Mouse (Mus musculus): ENCODE results near the gene Pts. TPM values are rescaled to one million over a fixed set of nuclear protein-coding genes. Genes with fewer than 3 reads are reported as not detected.

Pts gene
- total and polyA plus RNA-seq, 3 experiments, result 22.7 to 72.8 (median 59.5) TPM

- DNase-seq, result no peak
Measured at GRCm38 (mm10) chr9:50530890-50531289, 2.4 kb upstream of the Pts start.

GRCm38 (mm10) chr9:50527860-50528259, 664 bp downstream of the Pts start:
- DNase-seq, result no peak

DNA sequence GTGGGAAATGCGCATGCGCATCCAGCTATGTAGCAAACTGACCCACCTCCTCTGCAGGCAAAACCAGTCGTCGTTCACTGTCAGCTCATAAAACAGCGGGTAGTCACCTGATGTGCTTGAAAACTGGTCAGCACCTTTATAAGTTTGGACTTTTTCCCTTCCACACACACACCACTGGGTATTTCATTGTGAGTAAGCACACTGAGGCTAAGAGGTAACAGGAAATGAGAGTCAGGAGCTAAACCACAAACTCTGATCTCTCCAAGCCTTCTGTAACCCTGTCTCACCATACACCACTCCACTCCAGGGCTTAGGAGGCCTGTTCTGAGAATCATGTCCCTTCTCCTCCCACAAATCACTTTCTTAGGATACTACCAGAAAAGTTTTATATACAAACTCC, 2.9 kb downstream of the Pts start:
- no peak for DNase-seq

DNA sequence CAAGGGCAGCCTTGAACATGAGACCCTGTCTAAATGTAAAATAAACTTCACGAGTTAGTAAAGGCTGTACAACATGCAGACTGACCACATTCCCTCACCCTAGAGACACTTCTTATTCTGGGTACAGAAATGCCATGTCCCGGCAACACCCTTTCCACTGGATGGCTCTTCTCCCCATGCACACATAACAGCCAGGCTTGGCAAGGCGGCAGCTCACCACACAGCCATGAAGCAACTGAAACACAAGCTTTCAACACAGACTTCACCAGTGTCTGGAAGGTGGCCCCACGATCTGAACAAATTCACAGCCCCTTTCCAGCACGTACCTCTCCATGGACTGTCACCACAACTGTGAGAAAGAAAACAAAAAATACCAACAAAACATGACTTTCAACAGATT, 3.6 kb downstream of the Pts start:
- DNase-seq, result peak; percentile 43

GRCm38 (mm10) chr9:50522574-50522973, 6.0 kb downstream of the Pts start:
- no peak for DNase-seq

DNA sequence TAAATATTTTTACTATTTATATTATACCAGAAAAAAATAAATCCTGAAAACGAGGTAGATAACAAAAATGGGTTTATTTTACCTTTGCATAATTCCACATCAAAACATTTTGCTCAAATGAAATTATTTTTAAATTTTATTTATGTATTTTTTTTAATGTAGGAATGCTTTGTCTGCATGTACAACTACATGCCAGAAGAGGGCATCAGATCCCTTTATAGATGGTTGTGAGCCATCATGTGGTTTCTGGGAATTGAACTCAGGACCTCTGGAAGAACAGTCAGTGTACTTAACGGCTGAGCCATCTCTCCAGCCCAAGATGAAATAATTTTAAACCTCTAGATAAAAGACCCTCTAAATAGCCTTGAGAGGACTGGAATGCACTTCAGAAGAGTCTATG, 7.0 kb downstream of the Pts start:
- DNase-seq, result no peak

- no peak for DNase-seq
Measured at GRCm38 (mm10) chr9:50520748-50521147, 7.8 kb downstream of the Pts start.

DNA sequence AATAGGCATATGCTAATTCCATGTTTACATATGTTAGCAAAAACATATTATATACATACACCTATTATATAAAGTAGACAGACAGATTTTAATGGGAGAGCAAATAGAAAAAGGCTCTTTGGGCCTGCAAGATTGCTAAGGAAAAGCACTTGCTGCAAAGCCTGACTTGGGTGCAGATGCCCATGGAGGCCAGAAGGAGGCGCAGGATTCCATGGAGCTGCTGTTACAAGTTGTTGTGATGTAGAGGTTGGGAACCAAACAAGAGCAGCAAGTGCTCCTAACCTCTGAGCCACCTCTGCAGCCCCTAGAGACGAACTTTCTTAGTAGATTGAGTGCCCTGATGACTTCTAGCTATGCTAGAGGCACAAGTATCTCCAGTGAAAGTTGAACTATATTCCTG, 9.7 kb downstream of the Pts start:
- DNase-seq, result no peak

DNA sequence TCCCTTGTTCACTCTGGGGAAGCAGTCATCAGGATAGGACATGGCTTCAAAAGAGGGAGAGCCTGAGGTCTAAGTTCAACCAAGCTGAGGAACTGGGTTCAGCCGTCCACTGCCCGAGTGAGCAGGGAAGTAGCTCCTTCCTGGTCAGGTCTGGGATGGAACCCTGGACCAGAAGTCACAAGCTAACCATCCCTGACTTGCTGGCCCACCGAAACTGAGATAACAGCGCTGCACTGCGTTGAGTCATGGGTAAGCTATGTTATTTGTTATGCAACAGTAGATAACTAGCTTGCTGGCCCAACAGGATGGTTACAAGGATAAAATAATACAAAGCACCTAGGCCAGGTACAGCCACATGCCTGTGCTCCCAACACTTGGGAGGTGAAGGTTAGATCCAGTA, 13.1 kb downstream of the Pts start:
- no peak for DNase-seq

- peak; percentile 30 for DNase-seq
Measured at GRCm38 (mm10) chr9:50507570-50507969, 21.0 kb downstream of the Pts start.

- DNase-seq, result peak; percentile 18
Measured at GRCm38 (mm10) chr9:50505405-50505804, 23.1 kb downstream of the Pts start.

DNA sequence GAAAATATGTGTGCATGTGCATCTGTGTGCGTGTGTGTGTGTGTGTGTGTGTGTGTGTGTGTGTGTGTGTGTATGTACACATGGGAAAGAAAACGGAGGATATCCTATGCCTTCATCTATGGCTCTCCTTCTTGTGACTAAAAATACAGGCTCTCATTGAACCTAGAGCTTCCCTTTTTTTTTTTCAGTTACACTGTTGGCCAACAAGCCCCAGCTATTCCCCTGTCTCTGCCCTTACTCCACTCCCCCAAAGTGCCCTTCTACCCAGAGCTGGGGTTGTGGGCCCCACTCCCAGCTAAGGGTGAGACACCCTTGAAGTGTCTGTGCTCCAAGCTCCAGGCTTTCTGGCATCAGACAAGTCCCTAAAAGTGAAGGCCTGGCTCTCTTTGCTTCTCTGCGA, 25.6 kb downstream of the Pts start:
- DNase-seq, result no peak

- DNase-seq, result no peak
Measured at GRCm38 (mm10) chr9:50500974-50501501, 27.5 kb downstream of the Pts start.

GRCm38 (mm10) chr9:50500467-50500973, 28.0 kb downstream of the Pts start:
- no peak for DNase-seq

GRCm38 (mm10) chr9:50499781-50500180, 28.7 kb downstream of the Pts start:
- no peak for DNase-seq

- no peak for DNase-seq
Measured at GRCm38 (mm10) chr9:50498815-50499214, 29.7 kb downstream of the Pts start.

GRCm38 (mm10) chr9:50497536-50497935, 31.0 kb downstream of the Pts start:
- peak; percentile 56 for DNase-seq

DNA sequence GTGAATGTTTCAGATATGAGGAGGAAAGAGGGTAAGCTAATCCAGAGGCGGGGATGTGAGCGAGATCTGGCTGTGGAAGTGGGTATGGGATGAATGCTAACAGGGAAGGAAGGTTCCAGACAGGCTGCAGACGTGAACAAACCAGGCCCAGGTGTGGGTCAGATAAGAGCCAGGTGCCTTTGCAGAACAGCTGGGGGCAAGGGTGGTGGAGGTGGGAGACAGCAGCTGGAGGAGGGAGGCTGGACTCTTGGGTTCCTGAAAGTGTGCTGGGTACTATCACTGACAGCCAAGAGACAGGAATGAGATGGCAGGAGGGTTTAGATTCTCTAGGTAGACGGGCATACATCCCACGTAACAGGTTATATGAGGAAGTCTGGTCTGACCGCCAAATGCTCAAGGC, 31.4 kb downstream of the Pts start:
- no peak for DNase-seq

- no peak for DNase-seq
Measured at GRCm38 (mm10) chr9:50496546-50496945, 32.0 kb downstream of the Pts start.

DNA sequence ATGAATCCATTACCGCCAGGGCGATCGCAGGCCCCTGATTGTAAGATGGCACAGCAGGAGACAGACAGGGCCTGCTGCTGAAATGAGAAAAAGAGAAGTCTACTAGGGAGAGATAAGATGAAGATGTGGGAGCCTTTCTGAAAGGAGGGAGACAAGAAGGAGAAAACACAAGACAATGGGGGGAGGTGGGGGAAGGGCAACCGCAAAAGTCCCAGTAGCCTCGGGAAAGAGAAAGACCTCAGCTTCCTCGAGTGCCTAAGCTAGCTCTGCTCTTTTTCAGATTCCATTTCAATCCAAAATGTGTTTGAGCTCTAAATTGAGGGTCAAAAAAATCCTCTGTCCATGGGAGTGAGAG, 32.4 kb downstream of the Pts start:
- no peak for DNase-seq

GRCm38 (mm10) chr9:50495405-50496150, 32.9 kb downstream of the Pts start:
- no peak for DNase-seq

- DNase-seq, result no peak
Measured at GRCm38 (mm10) chr9:50494311-50494710, 34.2 kb downstream of the Pts start, which contains the start of gene Plet1. Gene Plet1 (plus strand): TSS chr9:50494525.

- no peak for DNase-seq
Measured at GRCm38 (mm10) chr9:50493777-50494176, 34.7 kb downstream of the Pts start.

DNA sequence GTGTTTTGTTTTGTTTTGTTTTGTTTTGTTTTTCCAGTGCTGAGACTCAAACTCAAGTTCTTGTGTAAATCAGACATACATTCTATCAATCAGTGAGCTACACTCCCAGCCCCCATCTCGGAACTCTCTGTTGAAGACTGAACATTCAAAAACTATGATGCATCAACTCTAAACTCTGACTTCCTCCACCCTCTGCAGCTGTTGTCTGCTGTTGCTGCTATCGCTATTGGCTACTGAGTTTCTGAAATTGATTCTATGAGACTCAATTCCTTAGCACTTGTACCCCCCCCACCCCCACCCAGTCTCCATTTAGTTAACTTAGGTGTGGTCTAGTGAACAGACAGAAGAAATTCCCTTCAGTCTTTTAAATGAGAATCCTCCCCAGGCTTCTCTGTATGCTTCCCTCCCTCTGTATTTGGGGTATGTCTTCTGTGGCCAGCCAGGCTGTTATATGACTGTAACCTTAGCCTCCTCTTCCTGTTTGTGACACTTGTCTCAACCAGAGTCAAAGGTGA, 36.9 kb downstream of the Pts start:
- no peak for DNase-seq

All from adrenal gland, adult 2 months (tissue).